Mouse (Mus musculus): ENCODE results near the gene AC124108.1. TPM values are rescaled to one million over a fixed set of nuclear protein-coding genes. Genes with fewer than 3 reads are reported as not detected.

AC124108.1 gene
- polyA plus RNA-seq, 1 experiment from 2014 or later, result 4.4 TPM

DNA sequence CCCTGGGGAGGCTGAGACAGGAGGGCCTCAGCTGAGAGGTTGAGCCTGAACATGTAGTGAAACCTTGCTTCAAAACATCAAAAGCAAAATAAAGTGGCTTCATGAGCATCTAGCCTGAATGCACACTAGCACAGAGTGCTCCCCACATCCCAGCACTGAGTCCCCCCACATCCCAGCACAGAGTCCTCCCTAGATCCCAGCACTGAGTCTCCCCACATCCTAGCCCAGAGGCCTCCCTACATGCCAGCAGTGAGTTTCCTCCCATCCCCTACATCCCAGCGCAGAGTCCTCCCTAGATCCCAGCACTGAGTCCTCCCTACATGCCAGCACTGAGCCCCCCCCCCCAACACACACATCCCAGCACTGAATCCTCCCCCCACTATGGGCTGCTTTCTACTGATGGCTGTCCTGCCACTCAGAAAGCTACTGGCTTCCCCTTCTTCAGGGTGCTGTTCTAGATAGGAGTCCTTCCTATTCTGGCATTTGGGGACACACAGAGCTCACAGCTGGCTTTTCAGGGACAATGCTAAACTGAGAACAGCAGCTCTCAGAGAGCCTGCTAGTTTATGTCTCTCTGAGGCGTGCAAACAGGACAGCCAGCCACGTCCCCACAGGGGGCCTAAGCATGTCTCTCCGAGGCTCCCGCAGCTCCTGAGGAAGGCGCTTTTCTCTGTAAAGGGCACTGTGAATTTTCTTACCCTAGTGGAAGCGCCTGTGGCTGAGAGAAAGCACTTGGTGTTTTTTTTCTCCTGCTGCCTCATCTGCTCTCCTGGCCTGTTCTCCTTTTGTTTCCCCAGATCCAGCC, 40.4 kb downstream of the AC124108.1 start:
- 26% methylated on average over 7 of the region's 7 CpGs for WGBS
- Histone ChIP-seq H3K27ac (replicated peaks; ENCODE audit: low read depth, low read length) (peak overlapping the region; percentile 33; the same call in 1 of the 2 replicates), H3K4me1 (ENCODE audit: control insufficient read depth, insufficient read depth, low read length) (no peaks in the 10 kb centered on the region), H3K27me3 (ENCODE audit: control insufficient read depth, insufficient read depth, low read length) (no peaks in the 10 kb centered on the region), H3K36me3 (ENCODE audit: control insufficient read depth, insufficient read depth, low read length) (peaks cover 2% of the 10 kb centered on the region; the same call in 1 of the 2 replicates), H3K9ac (replicated peaks; ENCODE audit: low read length) (no peak overlapping the region; the same call in 1 of the 2 replicates), H3K4me2 (ENCODE audit: low read length) (no peak overlapping the region), H3K9me3 (ENCODE audit: control insufficient read depth, low read length) (no peaks in the 10 kb centered on the region), H3K4me3 (replicated peaks; ENCODE audit: low read depth, low read length) (no peak overlapping the region)
- peak; percentile 51 for DNase-seq
- no peak for ATAC-seq (ENCODE audit: low FRiP score, low TSS enrichment)

DNA sequence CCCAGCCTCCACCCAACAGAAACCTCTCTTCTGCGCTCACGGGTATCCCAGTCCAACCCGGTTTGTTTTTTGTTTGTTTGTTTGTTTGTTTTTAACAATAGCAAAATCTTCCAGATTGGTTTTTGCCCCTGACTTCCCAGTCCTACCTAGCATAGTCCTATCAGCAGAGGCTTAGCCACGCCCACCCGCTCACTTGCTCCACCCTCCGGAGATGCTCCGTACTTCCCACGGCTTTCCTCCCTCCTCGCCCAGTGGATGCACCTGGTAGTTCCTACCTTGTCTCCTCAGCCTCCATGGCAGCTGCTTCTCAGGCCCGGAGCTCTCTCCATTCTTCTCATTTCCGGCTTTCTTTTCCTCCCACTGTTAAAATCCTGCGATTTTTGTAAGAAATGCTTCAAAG, 42.3 kb downstream of the AC124108.1 start:
- Histone ChIP-seq H3K27ac (replicated peaks; ENCODE audit: low read depth, low read length) (no peak overlapping the region), H3K9me3 (ENCODE audit: control insufficient read depth, low read length) (no peaks in the 10 kb centered on the region), H3K4me3 (replicated peaks; ENCODE audit: low read depth, low read length) (no peak overlapping the region), H3K9ac (replicated peaks; ENCODE audit: low read length) (no peak overlapping the region), H3K4me2 (ENCODE audit: low read length) (no peak overlapping the region), H3K4me1 (ENCODE audit: control insufficient read depth, insufficient read depth, low read length) (no peaks in the 10 kb centered on the region), H3K36me3 (ENCODE audit: control insufficient read depth, insufficient read depth, low read length) (peaks cover 2% of the 10 kb centered on the region; the same call in 1 of the 2 replicates), H3K27me3 (ENCODE audit: control insufficient read depth, insufficient read depth, low read length) (no peaks in the 10 kb centered on the region)
- ATAC-seq (ENCODE audit: low FRiP score, low TSS enrichment), result no peak; the same call in 1 of the 2 replicates
- WGBS, result 28% methylated on average over 12 of the region's 12 CpGs
- DNase-seq, result peak; percentile 75

GRCm38 (mm10) chr1:132234757-132235273, 43.6 kb downstream of the AC124108.1 start:
- Histone ChIP-seq H3K27me3 (ENCODE audit: control insufficient read depth, insufficient read depth, low read length) (no peaks in the 10 kb centered on the region), H3K4me1 (ENCODE audit: control insufficient read depth, insufficient read depth, low read length) (no peaks in the 10 kb centered on the region), H3K36me3 (ENCODE audit: control insufficient read depth, insufficient read depth, low read length) (no peaks in the 10 kb centered on the region), H3K4me3 (replicated peaks; ENCODE audit: low read depth, low read length) (no peak overlapping the region), H3K9me3 (ENCODE audit: control insufficient read depth, low read length) (no peaks in the 10 kb centered on the region), H3K27ac (replicated peaks; ENCODE audit: low read depth, low read length) (no peak overlapping the region), H3K9ac (replicated peaks; ENCODE audit: low read length) (no peak overlapping the region), H3K4me2 (ENCODE audit: low read length) (no peak overlapping the region)
- DNase-seq, result no peak
- 77% methylated on average over 9 of the region's 9 CpGs for WGBS
- no peak for ATAC-seq (ENCODE audit: low FRiP score, low TSS enrichment)

GRCm38 (mm10) chr1:132237585-132238159, 46.4 kb downstream of the AC124108.1 start:
- ATAC-seq (ENCODE audit: low FRiP score, low TSS enrichment), result no peak
- WGBS, result 22% methylated on average over 6 of the region's 6 CpGs
- no peak overlapping the region for H3K27ac ChIP-seq (replicated peaks; ENCODE audit: low read depth, low read length)

GRCm38 (mm10) chr1:132245010-132245409, 53.8 kb downstream of the AC124108.1 start:
- DNase-seq, result no peak
- Histone ChIP-seq H3K9ac (replicated peaks; ENCODE audit: low read length) (no peak overlapping the region), H3K27ac (replicated peaks; ENCODE audit: low read depth, low read length) (no peak overlapping the region), H3K9me3 (ENCODE audit: control insufficient read depth, low read length) (no peaks in the 10 kb centered on the region), H3K4me2 (ENCODE audit: low read length) (no peak overlapping the region), H3K27me3 (ENCODE audit: control insufficient read depth, insufficient read depth, low read length) (no peaks in the 10 kb centered on the region), H3K4me3 (replicated peaks; ENCODE audit: low read depth, low read length) (no peak overlapping the region), H3K36me3 (ENCODE audit: control insufficient read depth, insufficient read depth, low read length) (no peaks in the 10 kb centered on the region), H3K4me1 (ENCODE audit: control insufficient read depth, insufficient read depth, low read length) (no peaks in the 10 kb centered on the region)
- ATAC-seq (ENCODE audit: low FRiP score, low TSS enrichment), result no peak
- WGBS, result 86% methylated on average over 5 of the region's 5 CpGs

More at GRCm38 (mm10) chr1:132237585-132238159, 46.4 kb downstream of the AC124108.1 start:
- H3K36me3 ChIP-seq (ENCODE audit: control insufficient read depth, insufficient read depth, low read length), result no peaks in the 10 kb centered on the region
- peak; percentile 87 for DNase-seq
- H3K4me3 ChIP-seq (replicated peaks; ENCODE audit: low read depth, low read length), result no peak overlapping the region
- no peak overlapping the region for H3K9ac ChIP-seq (replicated peaks; ENCODE audit: low read length)
- no peak overlapping the region for H3K4me2 ChIP-seq (ENCODE audit: low read length)
- no peaks in the 10 kb centered on the region for H3K27me3 ChIP-seq (ENCODE audit: control insufficient read depth, insufficient read depth, low read length)
- H3K4me1 ChIP-seq (ENCODE audit: control insufficient read depth, insufficient read depth, low read length), result no peaks in the 10 kb centered on the region
- no peaks in the 10 kb centered on the region for H3K9me3 ChIP-seq (ENCODE audit: control insufficient read depth, low read length)

- Histone ChIP-seq H3K4me2 (ENCODE audit: low read length) (no peak overlapping the region), H3K4me3 (replicated peaks; ENCODE audit: low read depth, low read length) (no peak overlapping the region), H3K27me3 (ENCODE audit: control insufficient read depth, insufficient read depth, low read length) (no peaks in the 10 kb centered on the region), H3K9ac (replicated peaks; ENCODE audit: low read length) (no peak overlapping the region), H3K27ac (replicated peaks; ENCODE audit: low read depth, low read length) (no peak overlapping the region), H3K36me3 (ENCODE audit: control insufficient read depth, insufficient read depth, low read length) (no peaks in the 10 kb centered on the region), H3K9me3 (ENCODE audit: control insufficient read depth, low read length) (no peaks in the 10 kb centered on the region), H3K4me1 (ENCODE audit: control insufficient read depth, insufficient read depth, low read length) (no peaks in the 10 kb centered on the region)
- 76% methylated on average over 6 of the region's 6 CpGs for WGBS
- DNase-seq, result no peak
- no peak for ATAC-seq (ENCODE audit: low FRiP score, low TSS enrichment)
Observed at GRCm38 (mm10) chr1:132246137-132246536, 54.9 kb downstream of the AC124108.1 start.

DNA sequence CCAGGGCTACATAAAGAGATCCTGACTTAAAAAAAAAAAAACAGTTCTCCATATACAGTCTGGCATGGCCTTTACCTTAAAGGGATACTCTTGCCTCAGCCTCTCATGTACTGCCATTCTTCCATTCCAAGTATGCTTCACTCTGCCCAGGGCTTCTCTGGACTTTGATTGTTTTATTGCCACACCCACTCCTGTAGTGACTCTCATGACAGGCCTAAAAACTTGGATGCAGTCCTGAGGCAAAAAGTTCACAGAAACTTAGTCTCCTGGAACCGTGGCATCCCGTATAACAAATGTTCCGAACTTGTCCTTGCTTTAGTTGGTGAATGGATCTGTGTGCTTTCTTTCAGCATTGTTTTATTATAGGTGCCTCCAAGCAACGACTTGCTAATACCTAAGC, 55.4 kb downstream of the AC124108.1 start:
- Histone ChIP-seq H3K27me3 (ENCODE audit: control insufficient read depth, insufficient read depth, low read length) (no peaks in the 10 kb centered on the region), H3K4me3 (replicated peaks; ENCODE audit: low read depth, low read length) (no peak overlapping the region), H3K4me2 (ENCODE audit: low read length) (no peak overlapping the region), H3K9ac (replicated peaks; ENCODE audit: low read length) (no peak overlapping the region), H3K4me1 (ENCODE audit: control insufficient read depth, insufficient read depth, low read length) (no peaks in the 10 kb centered on the region), H3K27ac (replicated peaks; ENCODE audit: low read depth, low read length) (no peak overlapping the region), H3K36me3 (ENCODE audit: control insufficient read depth, insufficient read depth, low read length) (no peaks in the 10 kb centered on the region), H3K9me3 (ENCODE audit: control insufficient read depth, low read length) (no peaks in the 10 kb centered on the region)
- DNase-seq (no peak), ATAC-seq (ENCODE audit: low FRiP score, low TSS enrichment) (no peak)
- 88% methylated on average over 4 of the region's 4 CpGs for WGBS

DNA sequence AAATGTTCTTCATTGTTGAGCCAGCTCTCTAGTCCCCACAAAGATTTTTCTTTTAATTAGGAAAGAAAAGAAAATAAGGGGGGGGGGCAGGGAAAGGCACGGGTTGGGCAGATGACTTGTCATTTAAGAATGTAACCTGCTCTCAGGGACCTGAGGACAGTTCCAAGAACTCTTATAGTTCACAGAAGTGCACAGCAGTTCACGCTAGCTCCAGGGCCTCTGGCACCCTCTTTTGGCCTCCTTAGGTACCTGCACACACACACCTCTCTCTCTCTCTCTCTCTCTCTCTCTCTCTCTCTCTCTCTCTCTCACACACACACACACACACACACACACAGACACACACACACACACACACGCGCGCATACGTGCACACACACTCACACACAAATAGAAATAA, 63.2 kb downstream of the AC124108.1 start:
- H3K27ac ChIP-seq (replicated peaks; ENCODE audit: low read depth, low read length), result no peak overlapping the region
- WGBS, result 85% methylated on average over 6 of the region's 6 CpGs

More for the DNA sequence above, 63.2 kb downstream of the AC124108.1 start:
- H3K27me3 ChIP-seq (ENCODE audit: control insufficient read depth, insufficient read depth, low read length), result no peaks in the 10 kb centered on the region
- no peak for DNase-seq
- H3K4me2 ChIP-seq (ENCODE audit: low read length), result no peak overlapping the region
- H3K9ac ChIP-seq (replicated peaks; ENCODE audit: low read length), result no peak overlapping the region
- no peaks in the 10 kb centered on the region for H3K4me1 ChIP-seq (ENCODE audit: control insufficient read depth, insufficient read depth, low read length)
- ATAC-seq (ENCODE audit: low FRiP score, low TSS enrichment), result no peak
- H3K9me3 ChIP-seq (ENCODE audit: control insufficient read depth, low read length), result no peaks in the 10 kb centered on the region
- H3K36me3 ChIP-seq (ENCODE audit: control insufficient read depth, insufficient read depth, low read length), result peaks cover 13% of the 10 kb centered on the region; the same call in 1 of the 2 replicates
- no peak overlapping the region for H3K4me3 ChIP-seq (replicated peaks; ENCODE audit: low read depth, low read length)
